Mouse (Mus musculus) midbrain, embryonic 11.5 days (tissue): ENCODE measurements around the gene Nav2. TPM values are rescaled to one million over a fixed set of nuclear protein-coding genes. Genes with fewer than 3 reads are reported as not detected.

Source experiments
- ATAC-seq: fragments of 200-750 bp; cut with Nextera tagmentation; 2 replicates; pipeline ENCODE4 v1.8.0; 2017; ENCODE audit warnings: moderate TSS enrichment, moderate library complexity; ENCODE audit not compliant: low FRiP score
- DNase-seq: peaks from one replicate; pipeline ENCODE4 v3.0.0; 2015; ENCODE audit warnings: low spot score; ENCODE audit errors: missing footprints
- H3K27ac ChIP-seq: fragments of 300-500 bp; sonication (generic); 2 replicates; pipeline ENCODE4 v1.5.1; 2014; ENCODE audit warnings: low read depth, low read length
- H3K27me3 ChIP-seq: fragments of 300-500 bp; sonication (generic); 2 replicates; pipeline ENCODE4 v1.6.1; 2014; ENCODE audit warnings: mild to moderate bottlenecking, low read length, moderate library complexity, mixed read lengths; ENCODE audit not compliant: control insufficient read depth, insufficient read depth
- H3K36me3 ChIP-seq: fragments of 300-500 bp; sonication (generic); 2 replicates; pipeline ENCODE4 v1.6.1; 2014; ENCODE audit warnings: mild to moderate bottlenecking, low read length, moderate library complexity, mixed read lengths; ENCODE audit not compliant: control insufficient read depth, insufficient read depth
- H3K4me1 ChIP-seq: fragments of 300-500 bp; sonication (generic); 2 replicates; pipeline ENCODE4 v1.6.1; 2014; ENCODE audit warnings: low read length; ENCODE audit not compliant: control insufficient read depth, insufficient read depth
- H3K4me2 ChIP-seq: fragments of 300-500 bp; sonication (generic); 2 replicates; pipeline ENCODE4 v1.6.1; 2014; ENCODE audit warnings: mild to moderate bottlenecking, moderate library complexity
- H3K4me3 ChIP-seq: fragments of 300-500 bp; sonication (generic); 2 replicates; pipeline ENCODE4 v1.5.1; 2014; ENCODE audit warnings: low read depth, low read length
- H3K9ac ChIP-seq: fragments of 300-500 bp; sonication (generic); 2 replicates; pipeline ENCODE4 v1.6.1; 2014; ENCODE audit warnings: low read length
- H3K9me3 ChIP-seq: fragments of 300-500 bp; sonication (generic); 2 replicates; pipeline ENCODE4 v1.6.1; 2016; ENCODE audit warnings: low read length; ENCODE audit not compliant: control insufficient read depth
- WGBS: fragments of 180-500 bp; shearing (Covaris S2); extraction: QIAGEN DNeasy Blood & Tissue Kit; methylation state at CpG from one replicate; pipeline ENCODE4 v1.1.7; 2014; 5-methylcytosine and 5-hydroxymethylcytosine counted together
- polyA plus RNA-seq: library from polyadenylated mRNA; unstranded; fragments of >200 nt; fragmentation: Nextera tagmentation; extraction: Ambion mirVana; gene quantifications from 2 replicates; pipeline ENCODE4 v1.2.1, GENCODE M21; 2014

Gene Nav2
- polyA plus RNA-seq, 1 experiment from 2014 or later, result 15.9 TPM

GRCm38 (mm10) chr7:49399314-49399713 lies 490.8 kb downstream of the Nav2 start:
- Histone ChIP-seq H3K4me1 (peaks cover 5% of the 10 kb centered on the region; the same call in 1 of the 2 replicates), H3K4me2 (no peak overlapping the region), H3K4me3 (no peak overlapping the region), H3K9me3 (no peaks in the 10 kb centered on the region), H3K36me3 (no peaks in the 10 kb centered on the region), H3K27me3 (no peaks in the 10 kb centered on the region), H3K27ac (no peak overlapping the region), H3K9ac (no peak overlapping the region)
- WGBS, result 45% methylated on average over 2 of the region's 2 CpGs
- ATAC-seq (peak; percentile 58; the same call in 1 of the 2 replicates), DNase-seq (peak; percentile 94)

GRCm38 (mm10) chr7:49400463-49400862 lies 491.9 kb downstream of the Nav2 start:
- Histone ChIP-seq H3K4me2 (no peak overlapping the region), H3K27ac (no peak overlapping the region), H3K9me3 (no peaks in the 10 kb centered on the region), H3K9ac (no peak overlapping the region), H3K4me3 (no peak overlapping the region), H3K27me3 (no peaks in the 10 kb centered on the region), H3K36me3 (no peaks in the 10 kb centered on the region), H3K4me1 (peaks cover 5% of the 10 kb centered on the region; the same call in 1 of the 2 replicates)
- DNase-seq (no peak), ATAC-seq (no peak)
- WGBS, result 96% methylated on average over 19 of the region's 19 CpGs

GRCm38 (mm10) chr7:49402526-49402925 lies 494.0 kb downstream of the Nav2 start:
- Histone ChIP-seq H3K9ac (no peak overlapping the region), H3K4me2 (no peak overlapping the region), H3K9me3 (no peaks in the 10 kb centered on the region), H3K27me3 (no peaks in the 10 kb centered on the region), H3K36me3 (no peaks in the 10 kb centered on the region), H3K27ac (no peak overlapping the region), H3K4me3 (no peak overlapping the region), H3K4me1 (no peaks in the 10 kb centered on the region)
- DNase-seq (no peak), ATAC-seq (no peak)
- WGBS, result 96% methylated on average over 5 of the region's 5 CpGs

- H3K36me3 ChIP-seq, result no peaks in the 10 kb centered on the region
- H3K27me3 ChIP-seq, result no peaks in the 10 kb centered on the region
- DNase-seq (no peak), ATAC-seq (no peak)
- H3K4me2 ChIP-seq, result no peak overlapping the region
- H3K4me3 ChIP-seq, result no peak overlapping the region
- H3K9ac ChIP-seq, result no peak overlapping the region
- H3K9me3 ChIP-seq, result no peaks in the 10 kb centered on the region
- no peak overlapping the region for H3K27ac ChIP-seq
- WGBS, result 94% methylated on average over 9 of the region's 9 CpGs
- no peaks in the 10 kb centered on the region for H3K4me1 ChIP-seq
Measured at GRCm38 (mm10) chr7:49407688-49408087, 499.2 kb downstream of the Nav2 start.

- 93% methylated on average over 7 of the region's 7 CpGs for WGBS
Measured at GRCm38 (mm10) chr7:49408625-49409024, 500.1 kb downstream of the Nav2 start.

GRCm38 (mm10) chr7:49409265-49409664 lies 500.7 kb downstream of the Nav2 start:
- Histone ChIP-seq H3K9ac (no peak overlapping the region), H3K4me1 (no peaks in the 10 kb centered on the region), H3K4me3 (no peak overlapping the region), H3K27ac (no peak overlapping the region), H3K36me3 (no peaks in the 10 kb centered on the region), H3K9me3 (no peaks in the 10 kb centered on the region), H3K4me2 (no peak overlapping the region), H3K27me3 (no peaks in the 10 kb centered on the region)
- 86% methylated on average over 3 of the region's 3 CpGs for WGBS
- ATAC-seq (no peak), DNase-seq (no peak)

More at GRCm38 (mm10) chr7:49408625-49409024, 500.1 kb downstream of the Nav2 start:
- Histone ChIP-seq H3K9ac (no peak overlapping the region), H3K27ac (no peak overlapping the region), H3K27me3 (no peaks in the 10 kb centered on the region), H3K36me3 (no peaks in the 10 kb centered on the region), H3K9me3 (no peaks in the 10 kb centered on the region), H3K4me3 (no peak overlapping the region), H3K4me2 (no peak overlapping the region), H3K4me1 (no peaks in the 10 kb centered on the region)
- DNase-seq (no peak), ATAC-seq (no peak)

- Histone ChIP-seq H3K4me3 (no peak overlapping the region), H3K36me3 (no peaks in the 10 kb centered on the region), H3K9me3 (no peaks in the 10 kb centered on the region), H3K27ac (no peak overlapping the region), H3K9ac (no peak overlapping the region), H3K4me2 (no peak overlapping the region), H3K27me3 (no peaks in the 10 kb centered on the region), H3K4me1 (no peaks in the 10 kb centered on the region)
- ATAC-seq, result no peak
- DNase-seq, result no peak
- 91% methylated on average over 5 of the region's 5 CpGs for WGBS
Measured at GRCm38 (mm10) chr7:49410188-49410587, 501.7 kb downstream of the Nav2 start.

- Histone ChIP-seq H3K4me3 (no peak overlapping the region), H3K27me3 (no peaks in the 10 kb centered on the region), H3K27ac (no peak overlapping the region), H3K4me2 (no peak overlapping the region), H3K36me3 (no peaks in the 10 kb centered on the region), H3K9ac (no peak overlapping the region), H3K4me1 (no peaks in the 10 kb centered on the region), H3K9me3 (no peaks in the 10 kb centered on the region)
- no peak for ATAC-seq
- DNase-seq, result no peak
- 93% methylated on average over 4 of the region's 4 CpGs for WGBS
Measured at GRCm38 (mm10) chr7:49410892-49411291, 502.4 kb downstream of the Nav2 start.

GRCm38 (mm10) chr7:49411803-49412202 lies 503.3 kb downstream of the Nav2 start:
- no peak for ATAC-seq
- Histone ChIP-seq H3K4me3 (no peak overlapping the region), H3K27me3 (no peaks in the 10 kb centered on the region), H3K4me2 (no peak overlapping the region), H3K4me1 (no peaks in the 10 kb centered on the region), H3K36me3 (no peaks in the 10 kb centered on the region), H3K9ac (no peak overlapping the region), H3K9me3 (no peaks in the 10 kb centered on the region), H3K27ac (no peak overlapping the region)
- DNase-seq, result no peak
- 90% methylated on average over 9 of the region's 9 CpGs for WGBS

- no peak for ATAC-seq
- Histone ChIP-seq H3K27ac (no peak overlapping the region), H3K9ac (no peak overlapping the region), H3K9me3 (no peaks in the 10 kb centered on the region), H3K4me2 (no peak overlapping the region), H3K4me3 (no peak overlapping the region), H3K27me3 (no peaks in the 10 kb centered on the region), H3K4me1 (no peaks in the 10 kb centered on the region), H3K36me3 (no peaks in the 10 kb centered on the region)
- 93% methylated on average over 7 of the region's 7 CpGs for WGBS
- no peak for DNase-seq
Measured at GRCm38 (mm10) chr7:49415131-49415530, 506.6 kb downstream of the Nav2 start.
